Mouse (Mus musculus) CH12.LX (cell line): ENCODE data around the gene Dars. TPM values are rescaled to one million over a fixed set of nuclear protein-coding genes. Genes with fewer than 3 reads are reported as not detected.

Experiments
- DNase-seq: peaks from one replicate; pipeline ENCODE4 v3.0.0-alpha.2; 2013; ENCODE audit errors: extremely low read depth
- H3K27ac ChIP-seq: 2 replicates; pipeline ENCODE4 v1.5.1; 2012; ENCODE audit warnings: low read depth, mild to moderate bottlenecking, control low read depth, moderate library complexity; ENCODE audit not compliant: insufficient read depth
- H3K27me3 ChIP-seq: replicated peaks from 2 replicates; pipeline ENCODE3; 2012; ENCODE audit warnings: inconsistent platforms
- H3K36me3 ChIP-seq, 2 experiments: replicated peaks in 1 of 2; 2 replicates each; pipeline versions ENCODE3 to v1.6.1; 2012; ENCODE audit warnings: inconsistent platforms in 1 of 2, low read length in 1 of 2, mild to moderate bottlenecking in 1 of 2, mixed read lengths in 1 of 2, moderate library complexity in 1 of 2; ENCODE audit not compliant: control insufficient read depth in 1 of 2, insufficient read depth in 1 of 2
- H3K4me1 ChIP-seq, 2 experiments: 2 replicates each; pipeline ENCODE4 v1.6.1; 2012; ENCODE audit warnings: inconsistent platforms in 1 of 2, moderate library complexity in 1 of 2; ENCODE audit not compliant: insufficient read depth in 2 of 2, control insufficient read depth in 1 of 2
- H3K4me2 ChIP-seq: 2 replicates; pipeline ENCODE4 v1.6.1; 2012; ENCODE audit warnings: low read depth, mild to moderate bottlenecking, control low read depth; ENCODE audit not compliant: poor library complexity, insufficient read depth, severe bottlenecking
- H3K4me3 ChIP-seq, 3 experiments: fragments of 150-350 bp in 1 of 3; sonication (generic) in 1 of 3; replicated peaks in 1 of 3; 2 replicates each; pipeline versions ENCODE3 to v1.5.1; 2011 to 2012; ENCODE audit warnings: low read depth in 2 of 3, low read length in 2 of 3, mild to moderate bottlenecking in 2 of 3, moderate library complexity in 2 of 3, control low read depth in 1 of 3, improper control_type of control experiment in 1 of 3, inconsistent platforms in 1 of 3, mixed read lengths in 1 of 3; ENCODE audit not compliant: poor library complexity in 1 of 3
- H3K79me2 ChIP-seq: replicated peaks from 2 replicates; pipeline ENCODE4 v1.6.1; 2012; ENCODE audit warnings: mild to moderate bottlenecking, moderate library complexity; ENCODE audit not compliant: control insufficient read depth, poor library complexity, insufficient read depth, severe bottlenecking; ENCODE audit errors: extremely low read depth
- H3K9ac ChIP-seq: 2 replicates; pipeline ENCODE4 v1.6.1; 2012; ENCODE audit warnings: low read depth, mild to moderate bottlenecking, control low read depth, moderate library complexity; ENCODE audit not compliant: insufficient read depth
- H3K9me3 ChIP-seq: replicated peaks from 2 replicates; pipeline ENCODE3; 2012; ENCODE audit warnings: low read length, inconsistent platforms, mixed read lengths
- BHLHE40 ChIP-seq: IDR thresholded peaks from 2 replicates; pipeline ENCODE4 v1.6.1; 2011; ENCODE audit warnings: mild to moderate bottlenecking, low read depth, low read length, improper control_type of control experiment
- CHD2 ChIP-seq: IDR thresholded peaks from 2 replicates; pipeline ENCODE4 v1.6.1; 2011; ENCODE audit warnings: low read length, improper control_type of control experiment
- ELF1 ChIP-seq: IDR thresholded peaks from 2 replicates; pipeline ENCODE4 v1.6.1; 2014; ENCODE audit warnings: low read depth, mild to moderate bottlenecking, inconsistent platforms, low read length, improper control_type of control experiment
- EP300 ChIP-seq: IDR thresholded peaks from 2 replicates; pipeline ENCODE4 v1.6.1; 2011; ENCODE audit warnings: low read length, improper control_type of control experiment
- ETS1 ChIP-seq: conservative IDR thresholded peaks from 2 replicates; pipeline ENCODE4 v1.6.1; 2012; ENCODE audit warnings: low read depth, mild to moderate bottlenecking, inconsistent platforms, low read length, improper control_type of control experiment, moderate library complexity
- GABPA ChIP-seq: IDR thresholded peaks from 2 replicates; pipeline ENCODE4 v1.6.1; 2012; ENCODE audit warnings: low read depth, low read length, improper control_type of control experiment, inconsistent platforms; ENCODE audit not compliant: insufficient replicate concordance
- HCFC1 ChIP-seq: IDR thresholded peaks from 2 replicates; pipeline ENCODE4 v1.6.1; 2012; ENCODE audit warnings: low read depth, mild to moderate bottlenecking, inconsistent platforms, low read length, improper control_type of control experiment
- JUN ChIP-seq: IDR thresholded peaks from 2 replicates; pipeline ENCODE4 v1.6.1; 2011; ENCODE audit warnings: low read depth, mild to moderate bottlenecking, low read length, improper control_type of control experiment, moderate library complexity; ENCODE audit not compliant: insufficient read depth
- JUND ChIP-seq: conservative IDR thresholded peaks from 2 replicates; pipeline ENCODE4 v1.6.1; 2011; ENCODE audit warnings: low read depth, low read length, improper control_type of control experiment
- MAFK ChIP-seq: IDR thresholded peaks from 2 replicates; pipeline ENCODE4 v1.6.1; 2011; ENCODE audit warnings: low read length, improper control_type of control experiment; ENCODE audit not compliant: insufficient replicate concordance
- MAX ChIP-seq: IDR thresholded peaks from 2 replicates; pipeline ENCODE4 v1.6.1; 2011; ENCODE audit warnings: low read length, improper control_type of control experiment
- MEF2A ChIP-seq: IDR thresholded peaks from 2 replicates; pipeline ENCODE4 v1.6.1; 2014; ENCODE audit warnings: low read depth, mild to moderate bottlenecking, inconsistent platforms, low read length, improper control_type of control experiment, borderline replicate concordance
- MXI1 ChIP-seq: IDR thresholded peaks from 2 replicates; pipeline ENCODE4 v1.6.1; 2011; ENCODE audit warnings: mild to moderate bottlenecking, low read depth, low read length, improper control_type of control experiment
- NELFE ChIP-seq: IDR thresholded peaks from 2 replicates; pipeline ENCODE4 v1.6.1; 2011; ENCODE audit warnings: low read depth, low read length, improper control_type of control experiment
- NRF1 ChIP-seq: IDR thresholded peaks from 2 replicates; pipeline ENCODE4 v1.6.1; 2014; ENCODE audit warnings: low read depth, mild to moderate bottlenecking, inconsistent platforms, low read length, improper control_type of control experiment, moderate library complexity
- POLR2A ChIP-seq: IDR thresholded peaks from 2 replicates; pipeline ENCODE4 v1.6.1; 2011; ENCODE audit warnings: low read depth, mild to moderate bottlenecking, improper control_type of control experiment, low read length
- RAD21 ChIP-seq: IDR thresholded peaks from 2 replicates; pipeline ENCODE4 v1.6.1; 2011; ENCODE audit warnings: low read depth, mild to moderate bottlenecking, low read length, improper control_type of control experiment, moderate library complexity
- SMC3 ChIP-seq: IDR thresholded peaks from 2 replicates; pipeline ENCODE4 v1.6.1; 2011; ENCODE audit warnings: low read depth, low read length, improper control_type of control experiment
- TCF12 ChIP-seq: IDR thresholded peaks from 2 replicates; pipeline ENCODE4 v1.6.1; 2014; ENCODE audit warnings: low read depth, mild to moderate bottlenecking, inconsistent platforms, low read length, improper control_type of control experiment
- UBTF ChIP-seq: IDR thresholded peaks from 2 replicates; pipeline ENCODE4 v1.6.1; 2012; ENCODE audit warnings: low read depth, mild to moderate bottlenecking, inconsistent platforms, low read length, improper control_type of control experiment, moderate library complexity
- USF2 ChIP-seq: conservative IDR thresholded peaks from 2 replicates; pipeline ENCODE4 v1.6.1; 2011; ENCODE audit warnings: low read depth, low read length, improper control_type of control experiment
- ZC3H11A ChIP-seq: IDR thresholded peaks from 2 replicates; pipeline ENCODE4 v1.6.1; 2012; ENCODE audit warnings: low read depth, mild to moderate bottlenecking, inconsistent platforms, low read length, improper control_type of control experiment
- ZKSCAN1 ChIP-seq: IDR thresholded peaks from 2 replicates; pipeline ENCODE4 v1.6.1; 2012; ENCODE audit warnings: low read depth, inconsistent platforms, low read length, improper control_type of control experiment, borderline replicate concordance
- ZMIZ1 ChIP-seq: IDR thresholded peaks from 2 replicates; pipeline ENCODE4 v1.6.1; 2012; ENCODE audit warnings: low read depth, mild to moderate bottlenecking, inconsistent platforms, low read length, improper control_type of control experiment
- ZNF384 ChIP-seq: IDR thresholded peaks from 2 replicates; pipeline ENCODE4 v1.6.1; 2012; ENCODE audit warnings: low read depth, low read length, improper control_type of control experiment, inconsistent platforms
- dilution Hi-C: fragments of 300-500 bp; cut with MboI; formaldehyde crosslinking; loops from 2 replicates; pipeline ENCODE4 v1.14.3; 2020; ENCODE audit warnings: low sequenced_read_pairs; ENCODE audit not compliant: extremely low pct_unique_long_range_greater_than_20kb, extremely low pct_ligation_motif_present
- in situ Hi-C: fragments of 300-500 bp; cut with MboI; formaldehyde crosslinking; loops from 3 replicates; pipeline ENCODE4 v1.14.3; 2019; ENCODE audit warnings: low sequenced_read_pairs, low pct_ligation_motif_present, low pct_unique_long_range_greater_than_20kb, mixed read lengths
- polyA plus RNA-seq: library from polyadenylated mRNA; unstranded; fragments of >175 nt; gene quantifications from 2 replicates; pipeline ENCODE4 v1.2.1, GENCODE M21; 2012; ENCODE audit warnings: low read depth; ENCODE audit not compliant: insufficient read length
- total RNA-seq, 2 experiments: library from RNA; depleted of rRNA; stranded (reverse); fragments of 300-350 nt in 1 of 2; fragments of >200 nt in 1 of 2; gene quantifications; 2 replicates each; pipeline ENCODE4 v1.2.3; 2012 to 2014

Gene Dars
- total and polyA plus RNA-seq, 3 experiments, result 177 to 339 (median 190) TPM

- TF ChIP-seq ELF1, result no peak
- TF ChIP-seq ZNF384, result peak; percentile 94
- peak; percentile 79 for TF ChIP-seq JUN
- TF ChIP-seq MXI1, result peak; percentile 69; the same call in 1 of the 2 replicates
- TF ChIP-seq NELFE, result no peak
- TF ChIP-seq NRF1, result no peak
- TF ChIP-seq GABPA, result no peak
- peak; percentile 64 for TF ChIP-seq ETS1
- TF ChIP-seq CHD2, result no peak
- TF ChIP-seq MAX, result peak; percentile 59; the same call in 1 of the 2 replicates
- no peak for TF ChIP-seq SMC3
- no peak for TF ChIP-seq ZKSCAN1
- peak; percentile 90 for TF ChIP-seq JUND
- TF ChIP-seq EP300, result peak; percentile 78
These were observed 27.0 kb upstream of the Dars start (continued) for GRCm38 (mm10) chr1:128443890-128444839.

- H3K36me3 ChIP-seq, result no peaks in the 10 kb centered on the region
- no peak for DNase-seq
- TF ChIP-seq ZKSCAN1 (no peak), ZMIZ1 (no peak), MAX (no peak), MEF2A (no peak), ELF1 (no peak), ZC3H11A (no peak), NELFE (no peak), BHLHE40 (no peak), MAFK (no peak), RAD21 (no peak), POLR2A (no peak), UBTF (no peak), ETS1 (no peak), HCFC1 (no peak), USF2 (no peak), TCF12 (no peak)
- no peak overlapping the region for H3K4me3 ChIP-seq
- H3K27ac ChIP-seq, result no peak overlapping the region
- no peaks in the 10 kb centered on the region for H3K27me3 ChIP-seq
- dilution Hi-C loops (no loop called here), in situ Hi-C loops (loop anchor here (5.0 kb wide), 1 partner anchor 71 kb away; no protein-coding TSS in a partner anchor)
- H3K9ac ChIP-seq, result no peak overlapping the region
- H3K4me2 ChIP-seq, result no peak overlapping the region
- H3K79me2 ChIP-seq, result no peaks in the 10 kb centered on the region
- H3K9me3 ChIP-seq, result no peaks in the 10 kb centered on the region
- H3K4me1 ChIP-seq, result peaks cover 7 to 38% of the 10 kb centered on the region in 2 experiments
These were observed 23.9 kb upstream of the Dars start for GRCm38 (mm10) chr1:128441129-128441473.
